Mouse (Mus musculus) limb, embryonic 14.5 days (tissue): Measurements from ENCODE around the gene Eif5a2. TPM values are rescaled to one million over a fixed set of nuclear protein-coding genes. Genes with fewer than 3 reads are reported as not detected.

Source experiments
- ATAC-seq: fragments of 200-750 bp; cut with Nextera tagmentation; 2 replicates; pipeline ENCODE4 v1.8.0; 2017; ENCODE audit warnings: low read depth, moderate number of reproducible peaks, moderate TSS enrichment; ENCODE audit not compliant: low FRiP score
- DNase-seq: peaks from one replicate; pipeline ENCODE4 v3.0.0-alpha.2; 2015; ENCODE audit warnings: low spot score
- H3K27ac ChIP-seq: fragments of 300-500 bp; sonication (generic); replicated peaks from 2 replicates; pipeline ENCODE4 v1.5.1; 2014; ENCODE audit warnings: low read depth, mild to moderate bottlenecking, low read length, moderate library complexity, mixed read lengths
- H3K27me3 ChIP-seq: fragments of 300-500 bp; sonication (generic); 2 replicates; pipeline ENCODE4 v1.6.1; 2014; ENCODE audit warnings: low read length, mixed read lengths; ENCODE audit not compliant: control insufficient read depth, insufficient read depth
- H3K36me3 ChIP-seq: fragments of 300-500 bp; sonication (generic); 2 replicates; pipeline ENCODE4 v1.6.1; 2014; ENCODE audit warnings: mild to moderate bottlenecking, low read length, moderate library complexity, mixed read lengths; ENCODE audit not compliant: control insufficient read depth, insufficient read depth
- H3K4me1 ChIP-seq: fragments of 300-500 bp; sonication (generic); 2 replicates; pipeline ENCODE4 v1.6.1; 2014; ENCODE audit warnings: antibody characterized with exemption, low read length, mixed read lengths; ENCODE audit not compliant: control insufficient read depth, insufficient read depth
- H3K4me2 ChIP-seq: fragments of 300-500 bp; sonication (generic); replicated peaks from 2 replicates; pipeline ENCODE4 v1.6.1; 2014; ENCODE audit warnings: low read depth, mild to moderate bottlenecking, low read length, moderate library complexity; ENCODE audit not compliant: severe bottlenecking
- H3K4me3 ChIP-seq: fragments of 300-500 bp; sonication (generic); replicated peaks from 2 replicates; pipeline ENCODE4 v1.5.1; 2014; ENCODE audit warnings: low read length
- H3K9ac ChIP-seq: fragments of 300-500 bp; sonication (generic); 2 replicates; pipeline ENCODE4 v1.6.1; 2014; ENCODE audit warnings: mild to moderate bottlenecking, low read depth, low read length, moderate library complexity; ENCODE audit not compliant: severe bottlenecking
- H3K9me3 ChIP-seq: fragments of 300-500 bp; sonication (generic); 2 replicates; pipeline ENCODE4 v1.6.1; 2016; ENCODE audit warnings: low read length; ENCODE audit not compliant: control insufficient read depth
- POLR2A ChIP-seq: fragments of 200-500 bp; IDR thresholded peaks from 2 replicates; pipeline ENCODE4 v1.8.0; 2012; ENCODE audit warnings: inconsistent platforms, mild to moderate bottlenecking, moderate library complexity, borderline replicate concordance; ENCODE audit not compliant: insufficient read depth, insufficient read length; ENCODE audit errors: extremely low read depth
- WGBS: fragments of 180-500 bp; shearing (Covaris S2); extraction: QIAGEN DNeasy Blood & Tissue Kit; methylation state at CpG from one replicate; pipeline ENCODE4 v1.1.7; 2014; 5-methylcytosine and 5-hydroxymethylcytosine counted together
- polyA plus RNA-seq, 2 experiments: library from polyadenylated mRNA; depleted of rRNA in 1 of 2; stranded (reverse) in 1 of 2; unstranded in 1 of 2; fragments of >200 nt; fragmentation: Nextera tagmentation in 1 of 2; extraction: Ambion mirVana in 1 of 2; gene quantifications; 2 replicates each; pipeline versions ENCODE4 v1.2.1 to v1.2.3; 2012 to 2014

The Eif5a2 gene
- polyA plus RNA-seq, 2 experiments, result 7.2 to 9.6 TPM

- WGBS, result under 1% methylated on average over 72 of the region's 72 CpGs
- peak within 1 kb of the TSS; percentile 58 for H3K4me2 ChIP-seq
- ATAC-seq, result peak; percentile 99
- peak; percentile 87; the same call in 1 of the 2 replicates for TF ChIP-seq POLR2A
- H3K4me1 ChIP-seq, result peaks cover 11% of the 10 kb centered on the region
- H3K27ac ChIP-seq, result peak within 1 kb of the TSS; percentile 82
- H3K27me3 ChIP-seq, result no peaks in the 10 kb centered on the region
- DNase-seq, result peak; percentile 98
- no peaks in the 10 kb centered on the region for H3K9me3 ChIP-seq
- H3K36me3 ChIP-seq, result peaks cover 16% of the 10 kb centered on the region
- H3K4me3 ChIP-seq, result peak within 1 kb of the TSS; percentile 87
- H3K9ac ChIP-seq, result peak within 1 kb of the TSS; percentile 95
These were observed 24.4 kb downstream of the Eif5a2 start, which contains the start of gene Rpl22l1 for GRCm38 (mm10) chr3:28805301-28806097. Gene Rpl22l1, plus strand, starts transcription at chr3:28805436.

- ATAC-seq, result no peak
- Histone ChIP-seq H3K4me2 (no peak overlapping the region), H3K4me3 (no peak overlapping the region), H3K27ac (no peak overlapping the region), H3K4me1 (peaks cover 11% of the 10 kb centered on the region), H3K27me3 (no peaks in the 10 kb centered on the region), H3K9me3 (no peaks in the 10 kb centered on the region), H3K9ac (no peak overlapping the region), H3K36me3 (peaks cover 16% of the 10 kb centered on the region)
- TF ChIP-seq POLR2A, result no peak
- no peak for DNase-seq
- 91% methylated on average over 4 of the region's 4 CpGs for WGBS
These were observed 27.1 kb downstream of the Eif5a2 start for GRCm38 (mm10) chr3:28808039-28808643.

- TF ChIP-seq POLR2A, result no peak
- 75% methylated on average over 4 of the region's 4 CpGs for WGBS
These were observed 30.4 kb downstream of the Eif5a2 start for GRCm38 (mm10) chr3:28811441-28811840.

DNA sequence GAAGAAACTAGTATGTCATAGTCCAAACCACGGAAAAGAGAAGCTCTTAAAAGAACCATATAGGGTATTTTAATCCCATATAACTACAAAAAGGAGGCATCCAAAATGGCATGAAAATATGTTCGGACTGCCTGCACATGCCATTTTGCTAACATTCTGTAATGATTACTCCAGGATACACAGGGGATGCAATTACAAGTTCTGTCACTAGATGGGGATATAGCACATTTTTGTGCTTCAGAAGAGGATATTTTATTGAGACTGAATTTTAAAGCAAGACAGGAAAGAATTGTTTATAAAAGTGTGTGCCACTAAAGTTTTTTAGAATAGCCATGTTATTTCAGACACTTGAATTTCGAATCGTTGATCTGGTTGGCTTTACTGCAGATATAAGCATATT lies 33.3 kb downstream of the Eif5a2 start:
- no peaks in the 10 kb centered on the region for H3K9me3 ChIP-seq
- 6% methylated on average over 4 of the region's 4 CpGs for WGBS

More at GRCm38 (mm10) chr3:28811441-28811840, 30.4 kb downstream of the Eif5a2 start:
- Histone ChIP-seq H3K4me2 (no peak overlapping the region), H3K27ac (no peak overlapping the region), H3K9me3 (no peaks in the 10 kb centered on the region), H3K27me3 (no peaks in the 10 kb centered on the region), H3K36me3 (peaks cover 16% of the 10 kb centered on the region), H3K4me1 (0 out of 2 replicates have a peak, but pooled peaks cover 2% of the 10 kb centered on the region), H3K4me3 (no peak overlapping the region), H3K9ac (no peak overlapping the region)
- DNase-seq, result no peak
- ATAC-seq, result no peak

DNA sequence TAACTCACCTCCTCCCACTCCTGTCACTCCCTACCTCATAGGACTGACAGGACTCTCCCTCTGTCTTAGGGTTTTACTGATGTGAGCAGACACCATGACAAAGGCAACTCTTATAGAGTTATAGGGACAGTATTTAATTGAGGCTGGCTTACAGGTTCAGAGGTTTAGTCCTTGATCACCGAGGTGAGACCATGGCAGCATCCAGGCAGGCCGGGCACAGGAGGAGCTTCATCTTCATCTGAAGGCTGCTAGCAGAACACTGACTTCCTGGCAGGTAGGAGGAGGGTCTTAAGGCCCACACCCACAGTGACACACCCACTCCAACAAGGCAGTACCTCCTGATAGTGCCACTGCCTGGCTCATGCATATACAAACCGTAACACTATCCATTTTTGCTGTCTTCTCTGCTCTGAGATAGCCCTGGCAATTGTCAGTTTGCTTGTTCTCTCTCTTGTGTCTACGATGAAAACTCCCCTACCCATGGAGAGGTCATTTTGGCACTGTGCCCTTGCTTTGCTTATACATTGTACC lies 35.0 kb downstream of the Eif5a2 start:
- no peak overlapping the region for H3K4me2 ChIP-seq
- H3K27me3 ChIP-seq, result no peaks in the 10 kb centered on the region
- no peaks in the 10 kb centered on the region for H3K36me3 ChIP-seq
- no peak overlapping the region for H3K27ac ChIP-seq
- 86% methylated on average over 4 of the region's 4 CpGs for WGBS
- H3K4me1 ChIP-seq, result no peaks in the 10 kb centered on the region
- no peak for DNase-seq
- H3K4me3 ChIP-seq, result no peak overlapping the region
- H3K9me3 ChIP-seq, result no peaks in the 10 kb centered on the region
- no peak for TF ChIP-seq POLR2A
- ATAC-seq, result no peak
- H3K9ac ChIP-seq, result no peak overlapping the region

More for the DNA sequence above, 33.3 kb downstream of the Eif5a2 start:
- Histone ChIP-seq H3K9ac (no peak overlapping the region), H3K27me3 (no peaks in the 10 kb centered on the region), H3K4me1 (no peaks in the 10 kb centered on the region), H3K27ac (no peak overlapping the region), H3K4me2 (no peak overlapping the region), H3K4me3 (no peak overlapping the region), H3K36me3 (no peaks in the 10 kb centered on the region)
- no peak for TF ChIP-seq POLR2A
- DNase-seq (peak; percentile 83), ATAC-seq (no peak; the same call in 1 of the 2 replicates)
